Mouse (Mus musculus) stomach, postnatal 0 days (tissue): Measurements from ENCODE around the gene Med26.

Source experiments
- CTCF ChIP-seq: IDR thresholded peaks from 2 replicates; pipeline ENCODE4 v1.5.1; 2016; ENCODE audit warnings: antibody characterized with exemption, low read depth, mild to moderate bottlenecking, moderate library complexity
- EP300 ChIP-seq: optimal IDR thresholded peaks from 2 replicates; pipeline ENCODE3; 2016; ENCODE audit warnings: antibody characterized with exemption

DNA sequence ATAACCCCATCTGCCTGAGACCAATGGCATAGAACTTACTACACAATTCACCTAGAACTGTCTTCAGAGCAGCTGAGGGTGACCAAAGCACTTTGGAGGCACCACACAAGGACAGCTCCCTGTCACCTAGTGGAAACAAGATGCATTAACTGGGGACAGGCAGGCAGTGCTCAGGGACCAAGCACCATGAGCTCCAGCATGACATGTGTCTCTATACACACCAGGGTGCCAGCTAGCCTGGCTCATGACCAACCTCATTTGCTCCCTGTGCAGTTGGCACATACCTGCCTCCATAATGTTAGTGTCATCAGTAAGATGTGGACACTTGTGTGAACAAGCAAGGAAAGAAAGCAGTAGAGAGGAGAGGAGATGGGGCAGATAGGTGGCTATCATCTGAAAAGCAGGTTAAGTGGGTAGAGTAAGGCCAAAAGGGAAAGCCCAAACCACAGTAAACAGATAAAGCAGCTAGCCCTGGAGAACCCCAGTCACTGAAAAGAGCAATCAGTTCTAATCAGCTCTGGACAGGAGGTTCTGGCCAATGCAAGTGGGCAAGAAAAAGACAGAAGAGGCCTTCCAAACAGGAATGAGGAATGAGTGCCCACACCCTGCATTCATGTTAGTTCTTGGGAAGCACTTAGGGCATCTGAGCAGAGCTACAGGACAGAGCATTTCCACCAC, 43.3 kb downstream of the Med26 start:
- TF ChIP-seq EP300 (no peak), CTCF (no peak)
